Mouse (Mus musculus) kidney, postnatal 14 days (tissue): ENCODE measurements at regions not wholly inside any gene's neighbourhood (a gene's known extent, or its start where the extent isn't known, plus 50 kb on each side); places are given as distances from the start of the nearest gene placed in this dataset.

ENCODE experiments used
- DNase-seq: peaks from one replicate; pipeline ENCODE4 v3.0.0; 2022; ENCODE audit warnings: mixed read lengths

- DNase-seq: no peak
Measured at GRCm38 (mm10) chr4:93935692-93936091, 600.4 kb upstream of the Tusc1 start.

- no peak for DNase-seq
Measured at GRCm38 (mm10) chr4:93927117-93927516, 591.8 kb upstream of the Tusc1 start.

- DNase-seq: no peak
Measured at GRCm38 (mm10) chr4:93924402-93924801, 589.1 kb upstream of the Tusc1 start.

- DNase-seq: no peak
Measured at GRCm38 (mm10) chr4:93886631-93887030, 551.3 kb upstream of the Tusc1 start.

- DNase-seq: no peak
Measured at GRCm38 (mm10) chr4:93881318-93881717, 546.0 kb upstream of the Tusc1 start.

GRCm38 (mm10) chr4:93879351-93879872 lies 544.1 kb upstream of the Tusc1 start:
- no peak for DNase-seq

- DNase-seq: no peak
Measured at GRCm38 (mm10) chr4:93873271-93873670, 538.0 kb upstream of the Tusc1 start.

- no peak for DNase-seq
Measured at GRCm38 (mm10) chr4:93853451-93853850, 518.1 kb upstream of the Tusc1 start.

- no peak for DNase-seq
Measured at GRCm38 (mm10) chr4:93849178-93849577, 513.9 kb upstream of the Tusc1 start.

GRCm38 (mm10) chr4:93830701-93831100 lies 495.4 kb upstream of the Tusc1 start:
- peak; percentile 2 for DNase-seq

GRCm38 (mm10) chr4:93793104-93793503 lies 457.8 kb upstream of the Tusc1 start:
- no peak for DNase-seq

GRCm38 (mm10) chr4:93790157-93790556 lies 454.8 kb upstream of the Tusc1 start:
- no peak for DNase-seq

GRCm38 (mm10) chr4:93754497-93754896 lies 419.2 kb upstream of the Tusc1 start:
- DNase-seq: no peak

GRCm38 (mm10) chr4:93746326-93746725 lies 411.0 kb upstream of the Tusc1 start:
- DNase-seq: peak; percentile 1

- no peak for DNase-seq
Measured at GRCm38 (mm10) chr4:93713711-93714110, 378.4 kb upstream of the Tusc1 start.

GRCm38 (mm10) chr4:93676403-93677039 lies 341.2 kb upstream of the Tusc1 start:
- DNase-seq: no peak

GRCm38 (mm10) chr4:93675739-93676402 lies 340.6 kb upstream of the Tusc1 start:
- DNase-seq: no peak

GRCm38 (mm10) chr4:93669050-93669449 lies 333.7 kb upstream of the Tusc1 start:
- DNase-seq: no peak

- no peak for DNase-seq
Measured at GRCm38 (mm10) chr4:93664293-93664692, 329.0 kb upstream of the Tusc1 start.

GRCm38 (mm10) chr4:93638207-93638606 lies 302.9 kb upstream of the Tusc1 start:
- DNase-seq: no peak

GRCm38 (mm10) chr4:93598474-93598873 lies 263.2 kb upstream of the Tusc1 start:
- no peak for DNase-seq

- no peak for DNase-seq
Measured at GRCm38 (mm10) chr4:93584328-93584727, 249.0 kb upstream of the Tusc1 start.

- no peak for DNase-seq
Measured at GRCm38 (mm10) chr4:93583670-93584303, 248.5 kb upstream of the Tusc1 start.

GRCm38 (mm10) chr4:93579343-93579742 lies 244.0 kb upstream of the Tusc1 start:
- DNase-seq: no peak
